ENCODE assay signal across 9 mouse cellular contexts in genomic region chr3:104431848-104432159, GRCm38 (mm10).
A peak's percentile ranks its signal among the peaks of the same experiment; 100 is the strongest.
DNase-seq lines count a peak whose midpoint lies in the region; ATAC-seq lines count a peak whose summit lies in the region.
"Had no signal": no experiment of that assay in that cellular context is flagged by ENCODE, and none has a peak within 500 bp of the region (broad histone marks: within the 10 kb centered on the region; RNA-seq: fewer than 3 reads in every experiment).

No protein-coding gene starts in this region.

- H3K4me3 ChIP-seq in midbrain, embryonic 14.5 days (replicated peaks; ENCODE audit: low read depth, low read length) = no peak overlapping the region
- no peak overlapping the region for H3K4me3 ChIP-seq in midbrain, embryonic 11.5 days (ENCODE audit: low read depth, low read length)
- no peak overlapping the region for H3K4me3 ChIP-seq in heart, embryonic 11.5 days (ENCODE audit: low read depth, low read length)
- no peak overlapping the region for H3K4me3 ChIP-seq in limb, embryonic 13.5 days
- H3K4me3 ChIP-seq: midbrain, embryonic 12.5 days had no signal

- H3K9me3 ChIP-seq in midbrain, embryonic 14.5 days (ENCODE audit: control insufficient read depth, low read length) = no peaks in the 10 kb centered on the region
- H3K9me3 ChIP-seq in midbrain, embryonic 11.5 days (ENCODE audit: control insufficient read depth, low read length) = no peaks in the 10 kb centered on the region
- H3K9me3 ChIP-seq in heart, embryonic 11.5 days (replicated peaks; ENCODE audit: control insufficient read depth, low read length) = no peaks in the 10 kb centered on the region
- H3K9me3 ChIP-seq in limb, embryonic 13.5 days = no peaks in the 10 kb centered on the region
- H3K9me3 ChIP-seq: midbrain, embryonic 12.5 days had no signal

- ATAC-seq in midbrain, embryonic 14.5 days (ENCODE audit: low FRiP score, low TSS enrichment) = no peak
- no peak for ATAC-seq in midbrain, embryonic 11.5 days (ENCODE audit: low FRiP score)
- 0 out of 2 replicates have a peak, but pooled peaks have one; percentile 42 for ATAC-seq in heart, embryonic 11.5 days (replicated peaks; ENCODE audit: insufficient number of reproducible peaks, low FRiP score, low TSS enrichment)
- ATAC-seq in limb, embryonic 13.5 days (ENCODE audit: low FRiP score, low read depth) = peak; percentile 32; the same call in 1 of the 2 replicates

- H3K4me2 ChIP-seq in midbrain, embryonic 14.5 days (ENCODE audit: low read length) = no peak overlapping the region
- no peak overlapping the region for H3K4me2 ChIP-seq in midbrain, embryonic 11.5 days
- H3K4me2 ChIP-seq in heart, embryonic 11.5 days = peak overlapping the region; percentile 14; the same call in 1 of the 2 replicates
- no peak overlapping the region for H3K4me2 ChIP-seq in limb, embryonic 13.5 days (replicated peaks)
- H3K4me2 ChIP-seq: midbrain, embryonic 12.5 days had no signal

- DNase-seq in midbrain, embryonic 14.5 days = peak; percentile 28
- no peak for DNase-seq in midbrain, embryonic 11.5 days (ENCODE audit: low spot score, missing footprints)
- peak; percentile 62 for DNase-seq in testis, postnatal 10 days (ENCODE audit: low spot score)
- DNase-seq in spleen, postnatal 10 days (ENCODE audit: low spot score in 2 of 2) = no peak
- DNase-seq in c-Kit-positive CD71-positive TER-119-positive erythroid progenitor cells, embryonic 14.5 days (ENCODE audit: low spot score) = no peak
- DNase-seq in right cerebral cortex, postnatal 36 days (ENCODE audit: low spot score in 2 of 2) = no peak

- H3K36me3 ChIP-seq in midbrain, embryonic 14.5 days (ENCODE audit: control insufficient read depth, insufficient read depth, low read length) = no peaks in the 10 kb centered on the region
- H3K36me3 ChIP-seq in midbrain, embryonic 11.5 days (ENCODE audit: control insufficient read depth, insufficient read depth, low read length) = no peaks in the 10 kb centered on the region
- no peaks in the 10 kb centered on the region for H3K36me3 ChIP-seq in heart, embryonic 11.5 days (ENCODE audit: control insufficient read depth, insufficient read depth, low read length)
- H3K36me3 ChIP-seq in limb, embryonic 13.5 days = no peaks in the 10 kb centered on the region
- H3K36me3 ChIP-seq: midbrain, embryonic 12.5 days had no signal

- no peak overlapping the region for H3K27ac ChIP-seq in midbrain, embryonic 14.5 days (replicated peaks; ENCODE audit: low read depth, low read length)
- no peak overlapping the region for H3K27ac ChIP-seq in midbrain, embryonic 11.5 days (ENCODE audit: low read depth, low read length)
- H3K27ac ChIP-seq in heart, embryonic 11.5 days (ENCODE audit: low read depth, low read length) = peak overlapping the region; percentile 46; the same call in 1 of the 2 replicates
- no peak overlapping the region for H3K27ac ChIP-seq in limb, embryonic 13.5 days
- H3K27ac ChIP-seq: midbrain, embryonic 12.5 days had no signal

- H3K9ac ChIP-seq in midbrain, embryonic 14.5 days (replicated peaks; ENCODE audit: low read length) = no peak overlapping the region
- no peak overlapping the region for H3K9ac ChIP-seq in midbrain, embryonic 11.5 days (ENCODE audit: low read length)
- no peak overlapping the region; the same call in 1 of the 2 replicates for H3K9ac ChIP-seq in heart, embryonic 11.5 days (ENCODE audit: low read depth, low read length)
- no peak overlapping the region for H3K9ac ChIP-seq in limb, embryonic 13.5 days
- H3K9ac ChIP-seq: midbrain, embryonic 12.5 days had no signal

- 41% methylated on average over 10 of the region's 10 CpGs for WGBS in midbrain, embryonic 14.5 days
- WGBS in midbrain, embryonic 11.5 days = 42% methylated on average over 10 of the region's 10 CpGs
- 14% methylated on average over 9 of the region's 10 CpGs for WGBS in heart, embryonic 11.5 days (ENCODE audit: insufficient replicate concordance)
- 20% methylated on average over 10 of the region's 10 CpGs for WGBS in limb, embryonic 13.5 days

- no peaks in the 10 kb centered on the region for H3K27me3 ChIP-seq in midbrain, embryonic 14.5 days (ENCODE audit: control insufficient read depth, insufficient read depth, low read length)
- no peaks in the 10 kb centered on the region for H3K27me3 ChIP-seq in midbrain, embryonic 11.5 days (ENCODE audit: control insufficient read depth, insufficient read depth, low read length)
- no peaks in the 10 kb centered on the region for H3K27me3 ChIP-seq in heart, embryonic 11.5 days (ENCODE audit: control insufficient read depth, insufficient read depth, low read length)
- no peaks in the 10 kb centered on the region for H3K27me3 ChIP-seq in limb, embryonic 13.5 days
- H3K27me3 ChIP-seq: midbrain, embryonic 12.5 days had no signal

- H3K4me1 ChIP-seq in midbrain, embryonic 14.5 days (ENCODE audit: control insufficient read depth, insufficient read depth, low read length) = no peaks in the 10 kb centered on the region
- H3K4me1 ChIP-seq in midbrain, embryonic 11.5 days (ENCODE audit: control insufficient read depth, insufficient read depth, low read length) = peaks cover 4% of the 10 kb centered on the region
- H3K4me1 ChIP-seq in heart, embryonic 11.5 days (ENCODE audit: control insufficient read depth, insufficient read depth, low read length) = peaks cover 17% of the 10 kb centered on the region
- H3K4me1 ChIP-seq in limb, embryonic 13.5 days = peaks cover 15% of the 10 kb centered on the region

Comparison
In these comparisons a context has a peak if more than half of its experiments do, and no peak if none do; other contexts are left out.
1. DNase-seq: peak in midbrain, embryonic 14.5 days (single experiment) and testis, postnatal 10 days (single experiment); none in midbrain, embryonic 11.5 days (single experiment), spleen, postnatal 10 days (0 of 2), c-Kit-positive CD71-positive TER-119-positive erythroid progenitor cells, embryonic 14.5 days (single experiment) and right cerebral cortex, postnatal 36 days (0 of 2).
2. ATAC-seq: peak in heart, embryonic 11.5 days (single experiment) and limb, embryonic 13.5 days (single experiment); none in midbrain, embryonic 14.5 days (single experiment) and midbrain, embryonic 11.5 days (single experiment).